Mouse (Mus musculus): ENCODE measurements at regions not wholly inside any gene's neighbourhood (a gene's known extent, or its start where the extent isn't known, plus 50 kb on each side); places are given as distances from the start of the nearest gene placed in this dataset.

GRCm38 (mm10) chr2:114803241-114803640 is 148.5 kb upstream of the Dph6 start:
- TF ChIP-seq CTCF (IDR thresholded peaks at IDR 0.05; ENCODE audit: low read depth, low read length) (no peak), GATA1 (IDR thresholded peaks at IDR 0.05; ENCODE audit: borderline replicate concordance, low read length) (no peak), TAL1 (conservative IDR thresholded peaks at IDR 0.05; ENCODE audit: low read depth, low read length) (no peak), GATA2 (IDR thresholded peaks at IDR 0.05; ENCODE audit: borderline replicate concordance, low read depth, low read length) (no peak), POLR2AphosphoS5 (IDR thresholded peaks at IDR 0.05; ENCODE audit: insufficient replicate concordance, low read depth, low read length) (no peak)
